Mouse (Mus musculus) mouse trophoblast stem cell (cell line): ENCODE results near the gene Fpgs.

ENCODE experiments used
- in situ Hi-C, 2 experiments: fragments of 300-500 bp; cut with MseI, MboI; formaldehyde crosslinking; loops; 2 replicates in 1 of 2; 3 replicates in 1 of 2; pipeline ENCODE4 v1.15.1; 2025

Fpgs gene

DNA sequence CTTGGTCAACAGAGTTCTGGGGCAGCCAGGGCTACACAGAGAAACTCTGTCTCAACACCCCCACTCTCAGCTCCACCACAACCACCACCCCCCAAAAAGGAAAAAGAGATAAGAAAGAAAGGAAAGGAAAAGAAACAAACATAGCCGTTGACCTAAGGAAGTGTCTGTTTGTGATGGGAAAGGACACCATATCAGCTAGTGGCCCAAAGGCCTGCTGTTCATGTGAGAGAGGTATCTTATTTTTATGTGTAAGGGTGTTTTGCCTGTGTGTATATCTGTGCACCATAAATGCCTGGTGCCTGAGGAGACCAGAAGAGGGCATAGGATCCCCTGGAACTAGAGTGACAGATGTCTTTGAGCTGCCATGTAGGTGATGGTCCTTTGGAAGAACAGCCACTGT lies 64.3 kb downstream of the Fpgs start:
- in situ Hi-C loops = no loop called here

DNA sequence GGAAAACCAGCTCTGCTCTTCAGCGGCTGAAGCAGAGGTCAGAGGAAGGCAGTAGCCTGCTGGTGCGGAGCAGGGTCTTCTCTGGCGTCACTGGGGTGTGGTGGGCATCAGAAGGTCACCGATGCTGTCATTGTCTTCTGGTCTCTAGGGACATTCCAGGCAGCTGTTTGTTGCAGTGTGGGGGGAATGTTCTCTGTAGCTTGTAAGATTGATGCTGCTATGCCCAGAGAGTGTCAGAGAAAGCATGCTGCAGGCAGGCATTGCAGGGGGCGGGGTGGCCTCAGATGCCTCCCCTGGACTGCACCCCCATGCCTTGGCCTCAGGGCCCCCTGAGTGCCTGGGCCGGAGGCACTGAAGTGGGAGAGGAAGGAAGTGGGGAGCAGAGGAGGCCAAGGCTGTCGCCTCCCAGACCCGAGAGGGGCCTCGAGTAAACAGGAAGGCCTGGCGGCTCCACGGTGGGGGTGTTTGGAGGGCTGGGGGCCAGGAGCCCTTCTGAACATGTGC lies 66.1 kb downstream of the Fpgs start:
- in situ Hi-C loops = no loop called here

DNA sequence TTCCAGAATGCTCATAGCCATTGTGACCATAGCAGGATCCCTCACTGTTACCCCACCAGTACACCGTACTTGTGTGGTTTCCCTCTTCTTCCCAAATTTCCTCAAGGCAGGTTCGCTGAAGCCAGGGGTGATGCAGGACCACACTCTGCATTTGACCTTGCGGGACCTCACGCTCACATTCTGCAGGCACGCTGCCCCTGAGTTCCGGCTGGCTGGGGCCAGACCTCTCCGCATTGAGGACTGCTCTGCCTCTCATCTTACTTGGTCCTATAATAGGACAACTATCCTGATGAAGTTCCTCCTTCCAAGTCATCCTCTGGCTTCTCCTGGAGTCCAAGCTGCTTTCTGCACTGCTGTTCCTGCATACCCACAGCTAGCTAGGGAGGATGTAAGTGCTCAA lies 67.3 kb downstream of the Fpgs start:
- in situ Hi-C loops = no loop called here

DNA sequence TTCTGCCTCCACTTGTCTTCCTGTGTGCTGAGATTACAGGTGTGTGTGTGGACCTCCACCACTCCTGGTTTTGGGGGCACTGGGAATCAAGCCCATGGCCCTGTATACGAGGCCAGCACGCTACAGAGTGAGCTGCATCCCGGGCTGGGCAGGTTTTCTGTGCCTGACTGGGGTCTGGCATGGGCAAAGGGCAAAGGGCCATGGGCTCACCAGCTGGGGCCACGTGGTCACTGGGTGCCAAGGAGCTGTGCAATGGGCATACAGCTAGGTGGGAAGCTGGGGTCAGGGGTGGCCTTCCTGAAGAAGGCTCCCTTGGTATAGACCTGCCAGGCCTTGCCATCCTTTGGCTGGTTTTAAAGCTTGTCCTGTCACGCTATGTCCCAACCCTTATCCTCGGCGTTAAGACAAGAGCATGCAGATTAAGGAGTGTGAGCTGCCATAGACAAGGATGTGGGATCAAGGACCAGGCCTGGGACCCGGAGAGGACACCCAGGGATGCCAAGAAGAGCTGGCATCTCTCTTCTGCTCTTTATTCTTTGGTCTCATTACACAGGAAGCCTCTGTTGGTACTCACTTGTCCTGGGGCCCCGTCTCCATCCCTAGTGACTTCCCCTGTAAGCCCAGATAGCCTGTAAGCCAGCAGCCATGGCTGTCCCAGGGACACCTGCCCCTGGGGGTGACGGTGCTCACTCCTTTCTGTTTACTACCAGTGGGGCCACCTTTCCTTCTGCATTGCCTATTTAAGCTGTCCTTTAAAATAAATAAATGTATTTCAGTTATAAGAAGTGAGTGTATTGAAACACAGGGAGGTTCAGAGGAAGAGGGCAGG lies 69.5 kb downstream of the Fpgs start:
- in situ Hi-C loops = loop anchor here in 1 of 2 experiments (5.0 kb wide), 1 partner anchor 48 kb away; no protein-coding TSS in a partner anchor

DNA sequence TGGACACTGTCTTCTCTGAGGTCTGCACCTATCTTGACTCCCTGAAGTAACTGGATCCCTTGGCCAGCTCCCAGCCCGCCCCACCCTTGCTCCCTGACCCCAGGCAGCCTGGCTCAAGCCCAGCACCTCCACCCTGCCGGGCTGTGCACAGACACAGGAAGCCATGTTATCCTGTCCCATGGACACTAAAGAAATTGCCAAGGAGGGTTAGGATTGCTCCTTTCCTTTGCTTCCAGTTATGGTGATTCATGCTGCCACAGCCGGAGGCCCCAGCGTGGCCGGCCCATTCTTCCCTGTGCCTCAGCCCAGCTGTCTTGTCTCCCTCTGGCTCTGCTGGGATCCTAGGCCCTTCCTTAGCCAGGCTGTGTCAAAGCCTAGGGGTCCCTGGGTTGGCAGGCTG lies 70.3 kb downstream of the Fpgs start:
- in situ Hi-C loops = loop anchor here in 1 of 2 experiments (5.0 kb wide), 1 partner anchor 49 kb away; no protein-coding TSS in a partner anchor
